Mouse (Mus musculus): Measurements from ENCODE around the gene Crabp1. TPM values are rescaled to one million over a fixed set of nuclear protein-coding genes. Genes with fewer than 3 reads are reported as not detected.
A peak's percentile ranks its signal among the peaks of the same experiment; 100 is the strongest.

Crabp1 gene
- polyA plus RNA-seq, 1 experiment, result 1.1 TPM

DNA sequence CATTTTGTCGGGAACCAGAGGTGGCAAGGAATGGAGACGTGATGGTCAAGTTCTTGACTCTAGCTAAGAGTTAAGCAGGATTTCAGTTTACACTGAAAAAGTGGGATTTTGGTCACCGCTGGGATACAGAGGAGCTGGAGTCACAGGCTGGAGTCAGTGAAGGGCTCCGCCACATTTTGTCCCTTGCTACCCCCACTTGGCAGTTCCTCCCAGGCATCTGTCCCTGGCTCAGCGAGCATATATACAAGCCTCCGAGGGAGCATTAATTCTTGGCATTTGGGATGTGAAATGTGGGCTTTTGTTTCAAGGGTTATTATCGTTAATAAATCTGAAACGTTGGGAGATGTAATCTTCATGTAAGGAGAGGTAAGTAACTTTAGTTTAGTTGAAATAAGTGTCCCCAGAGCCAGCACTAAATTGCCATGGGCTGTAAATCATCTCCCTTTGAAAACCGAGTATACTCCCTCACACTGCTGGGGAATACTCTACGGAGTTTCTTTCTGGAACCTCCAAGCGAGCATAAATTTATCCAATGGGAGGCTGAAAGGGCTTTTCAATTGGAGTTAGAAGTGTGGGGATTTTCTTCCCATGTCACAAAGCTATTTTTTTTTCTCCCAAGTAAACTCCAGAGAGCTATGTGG is 5.7 kb downstream of the Crabp1 start:
- no peak overlapping the region for H3K27ac ChIP-seq (ENCODE audit: insufficient read depth, low read depth, low read length)
- WGBS, result 33% methylated on average over 11 of the region's 11 CpGs

DNA sequence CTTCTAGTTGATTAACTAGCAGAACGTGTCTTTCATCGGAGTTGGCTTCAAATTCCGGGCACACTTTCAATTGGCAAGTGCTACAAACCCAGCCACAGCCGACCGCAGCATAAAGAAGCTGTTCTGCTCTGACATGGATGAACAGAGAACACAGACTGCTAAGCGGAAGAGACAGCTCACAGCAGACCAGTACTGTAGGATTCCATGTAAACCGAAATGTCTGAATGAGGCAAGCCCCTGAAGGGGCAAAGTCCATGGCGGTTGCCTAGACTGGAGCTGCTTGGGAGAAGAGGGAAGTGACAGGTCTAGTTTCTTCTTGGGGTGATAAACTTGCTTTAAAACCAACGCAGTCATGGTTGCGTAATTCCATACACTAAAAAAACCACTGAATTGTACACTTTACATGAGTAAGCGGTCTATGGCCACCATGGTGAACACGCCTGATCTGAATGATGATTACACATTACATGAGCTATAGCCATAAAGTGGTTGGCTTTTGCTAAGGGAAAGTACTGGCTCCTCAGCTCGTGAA is 12.0 kb downstream of the Crabp1 start:
- no peak overlapping the region for H3K27ac ChIP-seq (ENCODE audit: insufficient read depth, low read depth, low read length)
- 79% methylated on average over 13 of the region's 13 CpGs for WGBS
- DNase-seq, result no peak
- H3K4me1 ChIP-seq (ENCODE audit: control insufficient read depth, insufficient read depth, low read length), result no peaks in the 10 kb centered on the region
- TF ChIP-seq CTCF (conservative IDR thresholded peaks at IDR 0.05; ENCODE audit: insufficient read depth, insufficient read length, low read depth, low read length) (no peak), POLR2A (IDR thresholded peaks at IDR 0.05; ENCODE audit: low read depth, low read length) (no peak)
- no peaks in the 10 kb centered on the region; the same call in 1 of the 2 replicates for H3K27me3 ChIP-seq (replicated peaks; ENCODE audit: control insufficient read depth, insufficient read depth, low read length)
- no peak overlapping the region for H3K4me3 ChIP-seq (ENCODE audit: insufficient read depth, low read depth, low read length)
- no peaks in the 10 kb centered on the region for H3K36me3 ChIP-seq (ENCODE audit: control insufficient read depth, insufficient read depth, low read length)

More for the DNA sequence above, 5.7 kb downstream of the Crabp1 start:
- Histone ChIP-seq H3K4me3 (ENCODE audit: insufficient read depth, low read depth, low read length) (no peak overlapping the region), H3K36me3 (ENCODE audit: control insufficient read depth, insufficient read depth, low read length) (no peaks in the 10 kb centered on the region), H3K4me1 (ENCODE audit: control insufficient read depth, insufficient read depth, low read length) (no peaks in the 10 kb centered on the region), H3K27me3 (replicated peaks; ENCODE audit: control insufficient read depth, insufficient read depth, low read length) (no peaks in the 10 kb centered on the region; the same call in 1 of the 2 replicates)
- no peak for DNase-seq
- no peak for TF ChIP-seq CTCF (conservative IDR thresholded peaks at IDR 0.05; ENCODE audit: insufficient read depth, insufficient read length, low read depth, low read length)
- TF ChIP-seq POLR2A (IDR thresholded peaks at IDR 0.05; ENCODE audit: low read depth, low read length), result no peak

DNA sequence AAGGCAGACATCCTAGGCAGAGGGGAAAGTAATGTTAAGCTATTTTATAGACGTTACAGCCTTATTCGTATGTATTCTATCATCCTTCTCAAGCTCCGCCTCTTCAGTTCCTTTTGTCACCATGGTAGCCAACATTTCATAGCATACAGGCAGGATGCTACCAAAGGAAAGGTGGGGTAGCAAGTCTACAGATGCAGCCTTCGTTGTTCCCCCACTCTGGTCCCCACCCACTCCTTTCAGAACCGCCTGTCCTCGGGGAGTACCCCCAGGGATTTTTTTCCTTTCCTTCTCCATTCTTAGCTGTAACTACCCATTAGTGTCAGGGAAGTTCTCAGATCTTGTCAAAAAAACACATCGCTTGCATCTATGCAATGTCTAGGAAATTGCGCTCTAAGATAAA is 14.7 kb downstream of the Crabp1 start:
- DNase-seq, result no peak
- Histone ChIP-seq H3K4me3 (ENCODE audit: insufficient read depth, low read depth, low read length) (no peak overlapping the region), H3K27me3 (replicated peaks; ENCODE audit: control insufficient read depth, insufficient read depth, low read length) (no peaks in the 10 kb centered on the region; the same call in 1 of the 2 replicates), H3K36me3 (ENCODE audit: control insufficient read depth, insufficient read depth, low read length) (no peaks in the 10 kb centered on the region), H3K27ac (ENCODE audit: insufficient read depth, low read depth, low read length) (no peak overlapping the region), H3K4me1 (ENCODE audit: control insufficient read depth, insufficient read depth, low read length) (no peaks in the 10 kb centered on the region)
- WGBS, result 86% methylated on average over 8 of the region's 8 CpGs
- TF ChIP-seq CTCF (conservative IDR thresholded peaks at IDR 0.05; ENCODE audit: insufficient read depth, insufficient read length, low read depth, low read length), result no peak
- TF ChIP-seq POLR2A (IDR thresholded peaks at IDR 0.05; ENCODE audit: low read depth, low read length), result no peak

DNA sequence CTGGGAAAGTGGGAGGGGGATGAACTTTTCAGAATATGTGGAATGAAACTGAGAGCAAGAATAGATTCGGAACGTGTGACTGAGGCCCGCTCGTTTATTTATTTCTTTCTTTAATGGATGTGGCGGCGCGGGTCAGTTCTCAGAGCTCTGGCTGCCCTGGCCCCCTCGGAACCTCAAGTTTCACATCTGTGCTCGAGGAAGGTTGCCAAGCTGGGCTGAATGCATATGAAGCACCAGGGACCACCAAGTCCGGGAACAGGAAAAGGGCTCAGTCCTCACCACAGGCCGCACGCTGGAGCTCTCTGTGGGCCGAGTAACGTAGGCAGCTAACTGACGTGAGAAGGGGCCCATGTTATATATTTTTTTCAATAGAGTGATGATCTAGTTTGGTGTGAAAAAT is 18.0 kb downstream of the Crabp1 start:
- WGBS, result 72% methylated on average over 15 of the region's 15 CpGs
- Histone ChIP-seq H3K27ac (ENCODE audit: insufficient read depth, low read depth, low read length) (no peak overlapping the region), H3K4me3 (ENCODE audit: insufficient read depth, low read depth, low read length) (no peak overlapping the region), H3K27me3 (replicated peaks; ENCODE audit: control insufficient read depth, insufficient read depth, low read length) (no peaks in the 10 kb centered on the region), H3K36me3 (ENCODE audit: control insufficient read depth, insufficient read depth, low read length) (no peaks in the 10 kb centered on the region), H3K4me1 (ENCODE audit: control insufficient read depth, insufficient read depth, low read length) (peaks cover 12% of the 10 kb centered on the region)
- TF ChIP-seq CTCF (conservative IDR thresholded peaks at IDR 0.05; ENCODE audit: insufficient read depth, insufficient read length, low read depth, low read length), result no peak
- no peak for TF ChIP-seq POLR2A (IDR thresholded peaks at IDR 0.05; ENCODE audit: low read depth, low read length)
- no peak for DNase-seq

DNA sequence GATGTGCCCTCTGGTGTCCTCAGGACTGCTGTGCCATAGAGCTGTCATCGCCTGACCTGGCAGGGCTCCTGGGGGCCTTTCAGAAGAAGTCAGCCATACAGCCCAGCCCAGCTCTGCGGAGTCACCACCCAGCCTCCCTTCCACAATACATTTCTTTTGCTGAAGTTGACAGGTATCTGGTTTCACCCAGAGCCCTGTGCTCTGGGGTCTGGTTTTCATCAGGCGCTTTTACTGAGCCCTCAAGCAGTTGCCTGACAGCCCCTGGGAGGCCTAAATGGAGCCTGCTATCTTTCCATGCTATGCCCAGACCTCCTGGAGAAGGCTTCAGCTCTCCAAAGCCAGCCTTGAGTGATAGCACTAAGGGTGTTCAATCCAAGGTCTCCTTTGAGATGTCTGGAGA is 19.5 kb downstream of the Crabp1 start:
- WGBS, result 91% methylated on average over 3 of the region's 3 CpGs
- H3K4me1 ChIP-seq (ENCODE audit: control insufficient read depth, insufficient read depth, low read length), result peaks cover 12% of the 10 kb centered on the region
- no peaks in the 10 kb centered on the region for H3K27me3 ChIP-seq (replicated peaks; ENCODE audit: control insufficient read depth, insufficient read depth, low read length)
- no peak for DNase-seq
- no peak for TF ChIP-seq POLR2A (IDR thresholded peaks at IDR 0.05; ENCODE audit: low read depth, low read length)
- no peak for TF ChIP-seq CTCF (conservative IDR thresholded peaks at IDR 0.05; ENCODE audit: insufficient read depth, insufficient read length, low read depth, low read length)
- H3K27ac ChIP-seq (ENCODE audit: insufficient read depth, low read depth, low read length), result no peak overlapping the region
- H3K4me3 ChIP-seq (ENCODE audit: insufficient read depth, low read depth, low read length), result no peak overlapping the region
- no peaks in the 10 kb centered on the region for H3K36me3 ChIP-seq (ENCODE audit: control insufficient read depth, insufficient read depth, low read length)

DNA sequence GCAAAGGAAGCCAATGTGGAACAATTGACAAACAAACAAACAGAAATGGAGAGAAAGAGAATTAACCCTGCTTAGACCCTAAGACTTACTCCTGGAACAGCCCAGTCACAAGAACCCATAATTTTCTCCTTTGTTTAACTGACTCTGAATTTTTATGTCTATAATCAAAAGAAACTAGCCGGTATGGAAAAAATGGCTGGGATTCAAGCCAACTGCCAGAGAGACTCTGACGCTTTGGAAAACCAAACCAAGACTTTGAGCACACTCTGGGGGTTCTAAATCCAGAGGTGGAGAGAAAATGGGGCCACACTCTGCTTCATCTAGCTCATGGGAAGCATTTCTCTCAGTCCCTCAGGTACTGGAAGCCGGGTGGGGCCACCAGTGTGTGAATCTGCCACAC is 20.7 kb downstream of the Crabp1 start:
- H3K4me1 ChIP-seq (ENCODE audit: control insufficient read depth, insufficient read depth, low read length), result peaks cover 12% of the 10 kb centered on the region
- H3K27me3 ChIP-seq (replicated peaks; ENCODE audit: control insufficient read depth, insufficient read depth, low read length), result no peaks in the 10 kb centered on the region
- H3K27ac ChIP-seq (ENCODE audit: insufficient read depth, low read depth, low read length), result no peak overlapping the region
- H3K4me3 ChIP-seq (ENCODE audit: insufficient read depth, low read depth, low read length), result no peak overlapping the region
- TF ChIP-seq CTCF (conservative IDR thresholded peaks at IDR 0.05; ENCODE audit: insufficient read depth, insufficient read length, low read depth, low read length) (no peak), POLR2A (IDR thresholded peaks at IDR 0.05; ENCODE audit: low read depth, low read length) (no peak)
- WGBS, result 70% methylated on average over 3 of the region's 3 CpGs
- DNase-seq, result no peak
- no peaks in the 10 kb centered on the region for H3K36me3 ChIP-seq (ENCODE audit: control insufficient read depth, insufficient read depth, low read length)

DNA sequence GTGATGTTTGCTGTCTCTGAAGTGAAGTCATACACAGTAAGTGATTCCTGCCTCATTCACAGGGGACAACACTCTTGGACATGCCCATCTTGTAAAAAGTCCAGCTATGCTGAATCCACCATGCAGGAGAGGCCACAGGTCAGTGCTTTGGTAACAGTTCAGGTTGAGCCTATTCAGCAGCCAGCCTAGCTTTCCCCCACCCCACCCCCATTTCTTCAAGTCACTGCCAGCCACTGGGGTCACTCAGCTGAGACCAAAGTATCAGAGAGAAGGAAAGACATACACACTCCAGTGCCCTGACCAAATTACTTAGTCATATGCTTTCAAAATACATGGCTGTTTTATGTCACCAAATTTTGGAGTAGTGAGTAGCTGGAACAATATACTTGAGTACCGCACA is 21.5 kb downstream of the Crabp1 start:
- 66% methylated on average over 1 of the region's 1 CpGs for WGBS
- TF ChIP-seq CTCF (conservative IDR thresholded peaks at IDR 0.05; ENCODE audit: insufficient read depth, insufficient read length, low read depth, low read length) (no peak), POLR2A (IDR thresholded peaks at IDR 0.05; ENCODE audit: low read depth, low read length) (no peak)
- H3K4me3 ChIP-seq (ENCODE audit: insufficient read depth, low read depth, low read length), result no peak overlapping the region
- H3K36me3 ChIP-seq (ENCODE audit: control insufficient read depth, insufficient read depth, low read length), result no peaks in the 10 kb centered on the region
- H3K4me1 ChIP-seq (ENCODE audit: control insufficient read depth, insufficient read depth, low read length), result peaks cover 12% of the 10 kb centered on the region
- H3K27me3 ChIP-seq (replicated peaks; ENCODE audit: control insufficient read depth, insufficient read depth, low read length), result no peaks in the 10 kb centered on the region
- peak; percentile 55 for DNase-seq
- H3K27ac ChIP-seq (ENCODE audit: insufficient read depth, low read depth, low read length), result no peak overlapping the region

Data from kidney, adult 2 months (tissue).